Mouse (Mus musculus) forebrain, embryonic 16.5 days (tissue): ENCODE results near the gene Nme9. TPM values are rescaled to one million over a fixed set of nuclear protein-coding genes. Genes with fewer than 3 reads are reported as not detected.

Experiments used
- ATAC-seq: fragments of 200-750 bp; cut with Nextera tagmentation; 2 replicates; pipeline ENCODE4 v1.8.0; 2017; ENCODE audit warnings: mild to moderate bottlenecking, moderate library complexity
- H3K27ac ChIP-seq: fragments of 300-500 bp; sonication (generic); 2 replicates; pipeline ENCODE4 v1.5.1; 2014; ENCODE audit warnings: low read length, control low read depth
- H3K27me3 ChIP-seq: fragments of 300-500 bp; sonication (generic); replicated peaks from 2 replicates; pipeline ENCODE4 v1.6.1; 2014; ENCODE audit warnings: low read length; ENCODE audit not compliant: control insufficient read depth, insufficient read depth
- H3K36me3 ChIP-seq: fragments of 300-500 bp; sonication (generic); 2 replicates; pipeline ENCODE4 v1.6.1; 2014; ENCODE audit not compliant: control insufficient read depth, insufficient read depth
- H3K4me1 ChIP-seq: fragments of 300-500 bp; sonication (generic); replicated peaks from 2 replicates; pipeline ENCODE4 v1.6.1; 2014; ENCODE audit warnings: low read length; ENCODE audit not compliant: control insufficient read depth, insufficient read depth
- H3K4me2 ChIP-seq: fragments of 300-500 bp; sonication (generic); 2 replicates; pipeline ENCODE4 v1.6.1; 2014; ENCODE audit warnings: mild to moderate bottlenecking, low read length, control low read depth
- H3K4me3 ChIP-seq: fragments of 300-500 bp; sonication (generic); replicated peaks from 2 replicates; pipeline ENCODE4 v1.5.1; 2014; ENCODE audit warnings: mild to moderate bottlenecking, low read length, control low read depth
- H3K9ac ChIP-seq: fragments of 300-500 bp; sonication (generic); replicated peaks from 2 replicates; pipeline ENCODE4 v1.6.1; 2014; ENCODE audit warnings: low read depth, low read length, control low read depth
- H3K9me3 ChIP-seq: fragments of 300-500 bp; sonication (generic); 2 replicates; pipeline ENCODE4 v1.6.1; 2016; ENCODE audit warnings: low read length; ENCODE audit not compliant: control insufficient read depth
- WGBS: fragments of 180-500 bp; shearing (Covaris S2); extraction: QIAGEN DNeasy Blood & Tissue Kit; methylation state at CpG from one replicate; pipeline ENCODE4 v1.1.7; 2014; 5-methylcytosine and 5-hydroxymethylcytosine counted together
- polyA plus RNA-seq: library from polyadenylated mRNA; unstranded; fragments of >200 nt; fragmentation: Nextera tagmentation; extraction: Ambion mirVana; gene quantifications from 2 replicates; pipeline ENCODE4 v1.2.1, GENCODE M21; 2015

Nme9 gene
- polyA plus RNA-seq, 1 experiment from 2014 or later: 0.61 TPM

- 21% methylated on average over 14 of the region's 14 CpGs for WGBS
- H3K36me3 ChIP-seq: no peaks in the 10 kb centered on the region
- H3K27ac ChIP-seq: peak overlapping the region; percentile 87
- H3K4me3 ChIP-seq: peak overlapping the region; percentile 92
- H3K9me3 ChIP-seq: no peaks in the 10 kb centered on the region
- H3K4me2 ChIP-seq: peak overlapping the region; percentile 94
- peak overlapping the region; percentile 96 for H3K9ac ChIP-seq
- no peaks in the 10 kb centered on the region for H3K27me3 ChIP-seq
- H3K4me1 ChIP-seq: peaks cover 39% of the 10 kb centered on the region
- peak; percentile 26 for ATAC-seq
Observed at GRCm38 (mm10) chr9:99434892-99435618, 16.2 kb upstream of the Nme9 start.

GRCm38 (mm10) chr9:99435619-99436181 is 15.6 kb upstream of the Nme9 start:
- H3K9me3 ChIP-seq: no peaks in the 10 kb centered on the region
- H3K9ac ChIP-seq: peak overlapping the region; percentile 96
- H3K4me2 ChIP-seq: peak overlapping the region; percentile 94
- H3K4me1 ChIP-seq: peaks cover 39% of the 10 kb centered on the region
- H3K27ac ChIP-seq: peak overlapping the region; percentile 87
- WGBS: 10% methylated on average over 16 of the region's 16 CpGs
- no peaks in the 10 kb centered on the region for H3K36me3 ChIP-seq
- peak overlapping the region; percentile 92 for H3K4me3 ChIP-seq
- H3K27me3 ChIP-seq: no peaks in the 10 kb centered on the region
- ATAC-seq: peak; percentile 29

DNA sequence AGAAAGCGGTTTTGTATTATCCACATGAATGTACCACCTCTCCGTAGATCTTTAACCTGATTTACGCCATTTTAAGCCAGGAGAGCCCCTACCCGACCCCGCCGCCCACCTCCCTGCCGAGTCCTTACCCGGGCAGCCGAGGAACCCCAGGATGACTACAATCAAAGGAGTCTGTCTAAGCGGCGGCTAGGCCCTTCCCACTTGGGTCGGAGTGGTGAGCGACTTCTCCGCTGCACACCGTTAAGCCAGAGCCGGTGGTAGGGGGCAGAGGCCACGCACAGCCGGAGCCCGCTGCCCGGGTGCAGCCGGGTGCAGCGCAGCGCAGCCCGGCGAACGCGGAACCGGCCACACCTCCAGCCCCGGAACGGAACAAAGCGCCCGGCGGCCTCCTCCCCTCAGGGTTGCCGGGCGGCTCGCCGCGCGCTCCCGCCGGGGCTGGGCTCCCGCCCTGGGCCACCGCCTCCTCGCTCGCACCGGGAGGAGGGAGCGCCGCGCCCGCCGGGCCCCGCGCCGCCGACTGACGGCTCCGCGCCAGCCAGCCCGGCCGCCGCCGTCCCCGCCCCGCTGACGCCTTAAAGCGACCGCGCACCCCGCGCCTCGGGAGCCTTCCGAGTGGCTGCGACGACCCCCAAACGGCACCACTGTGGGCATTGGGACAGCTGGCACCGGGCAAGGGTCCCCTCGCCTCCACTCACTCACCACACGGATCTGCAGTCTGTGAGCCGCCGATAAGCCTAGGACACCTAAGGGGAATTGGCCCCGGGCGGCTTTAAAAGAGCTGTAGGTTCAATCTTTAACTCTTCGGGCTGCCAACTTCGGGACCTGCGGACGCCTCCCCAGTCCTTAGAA is 14.9 kb upstream of the Nme9 start:
- H3K4me2 ChIP-seq: peak overlapping the region; percentile 94
- H3K36me3 ChIP-seq: no peaks in the 10 kb centered on the region
- H3K4me1 ChIP-seq: peaks cover 39% of the 10 kb centered on the region
- peak; percentile 81 for ATAC-seq
- peak overlapping the region; percentile 87 for H3K27ac ChIP-seq
- peak overlapping the region; percentile 92 for H3K4me3 ChIP-seq
- H3K9ac ChIP-seq: peak overlapping the region; percentile 96
- H3K27me3 ChIP-seq: no peaks in the 10 kb centered on the region
- H3K9me3 ChIP-seq: no peaks in the 10 kb centered on the region
- under 1% methylated on average over 65 of the region's 86 CpGs for WGBS

GRCm38 (mm10) chr9:99437031-99437764 is 14.1 kb upstream of the Nme9 start, which contains the start of gene Mras:
Mras (minus strand) TSS chr9:99437381.
- Histone ChIP-seq H3K4me1 (peaks cover 39% of the 10 kb centered on the region), H3K4me2 (peak within 1 kb of the TSS; percentile 94), H3K9ac (peak within 1 kb of the TSS; percentile 96), H3K36me3 (no peaks in the 10 kb centered on the region), H3K27ac (peak within 1 kb of the TSS; percentile 87), H3K9me3 (no peaks in the 10 kb centered on the region), H3K4me3 (peak within 1 kb of the TSS; percentile 92), H3K27me3 (no peaks in the 10 kb centered on the region)
- ATAC-seq: no peak
- whole genome bisulfite sequencing: 15% methylated on average over 27 of the region's 27 CpGs

GRCm38 (mm10) chr9:99437781-99438565 is 13.3 kb upstream of the Nme9 start:
- H3K9me3 ChIP-seq: no peaks in the 10 kb centered on the region
- no peak overlapping the region for H3K9ac ChIP-seq
- H3K4me3 ChIP-seq: no peak overlapping the region
- H3K27me3 ChIP-seq: no peaks in the 10 kb centered on the region
- WGBS: 74% methylated on average over 12 of the region's 12 CpGs
- no peak overlapping the region for H3K4me2 ChIP-seq
- ATAC-seq: no peak
- H3K27ac ChIP-seq: no peak overlapping the region
- no peaks in the 10 kb centered on the region for H3K36me3 ChIP-seq
- H3K4me1 ChIP-seq: peaks cover 35% of the 10 kb centered on the region

- no peak overlapping the region for H3K4me3 ChIP-seq
- 77% methylated on average over 8 of the region's 8 CpGs for WGBS
- no peak overlapping the region for H3K9ac ChIP-seq
- H3K27ac ChIP-seq: no peak overlapping the region
- no peaks in the 10 kb centered on the region for H3K36me3 ChIP-seq
- H3K27me3 ChIP-seq: no peaks in the 10 kb centered on the region
- ATAC-seq: no peak
- H3K4me1 ChIP-seq: peaks cover 27% of the 10 kb centered on the region
- no peaks in the 10 kb centered on the region for H3K9me3 ChIP-seq
- no peak overlapping the region for H3K4me2 ChIP-seq
Observed at GRCm38 (mm10) chr9:99439064-99439463, 12.2 kb upstream of the Nme9 start.

GRCm38 (mm10) chr9:99440941-99441340 is 10.3 kb upstream of the Nme9 start:
- Histone ChIP-seq H3K9me3 (no peaks in the 10 kb centered on the region), H3K27ac (no peak overlapping the region), H3K4me1 (peaks cover 9% of the 10 kb centered on the region), H3K9ac (no peak overlapping the region), H3K4me3 (no peak overlapping the region), H3K4me2 (no peak overlapping the region), H3K27me3 (no peaks in the 10 kb centered on the region), H3K36me3 (no peaks in the 10 kb centered on the region)
- ATAC-seq: no peak
- 62% methylated on average over 5 of the region's 5 CpGs for WGBS

DNA sequence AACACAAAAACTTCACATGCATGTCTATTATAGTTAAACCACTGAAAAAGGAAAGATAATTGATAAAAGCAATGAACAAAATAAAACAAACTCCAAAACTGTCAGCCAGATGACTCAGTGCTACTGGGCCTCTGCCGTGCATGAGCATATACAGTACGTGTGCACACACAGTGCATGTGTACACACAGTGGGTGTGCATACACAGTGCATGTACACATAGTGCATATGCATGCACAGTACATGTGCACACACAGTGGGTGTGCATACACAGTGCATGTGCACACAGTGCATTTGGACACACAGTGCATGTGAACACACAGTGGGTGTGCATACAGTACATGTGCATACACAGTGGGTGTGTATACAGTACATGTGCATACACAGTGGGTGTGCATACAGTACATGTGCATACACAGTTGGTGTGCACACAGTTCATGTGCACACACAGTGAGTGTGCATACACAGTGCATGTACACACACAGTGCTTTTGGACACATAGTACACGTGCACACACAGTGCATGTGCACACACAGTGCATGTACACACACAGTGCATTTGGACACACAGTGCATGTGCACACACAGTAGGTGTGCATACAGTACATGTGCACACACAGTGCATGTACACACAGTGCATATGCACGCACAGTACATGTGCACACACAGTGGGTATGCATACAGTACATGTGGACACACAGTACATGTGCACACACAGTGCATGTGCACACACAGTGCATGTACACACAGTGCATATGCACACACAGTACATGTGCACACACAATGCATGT is 9.4 kb upstream of the Nme9 start:
- no peak overlapping the region for H3K27ac ChIP-seq
- no peaks in the 10 kb centered on the region for H3K27me3 ChIP-seq
- no peak overlapping the region for H3K4me3 ChIP-seq
- H3K9me3 ChIP-seq: no peaks in the 10 kb centered on the region
- H3K9ac ChIP-seq: no peak overlapping the region
- H3K4me2 ChIP-seq: no peak overlapping the region
- H3K36me3 ChIP-seq: no peaks in the 10 kb centered on the region
- peaks cover 7% of the 10 kb centered on the region for H3K4me1 ChIP-seq
- WGBS: 93% methylated on average over 4 of the region's 4 CpGs
- peak; percentile 39 for ATAC-seq
